Mouse (Mus musculus) gastrocnemius, adult 2 months (tissue): ENCODE measurements at regions not wholly inside any gene's neighbourhood (a gene's known extent, or its start where the extent isn't known, plus 50 kb on each side); places are given as distances from the start of the nearest gene placed in this dataset.
A peak's percentile ranks its signal among the peaks of the same experiment; 100 is the strongest.

Source experiments
- DNase-seq: peaks from one replicate; pipeline ENCODE4 v3.0.0; 2022
- H3K27ac ChIP-seq: fragments of 200-600 bp; 2 replicates; pipeline ENCODE4 v1.8.1; 2022; ENCODE audit warnings: mild to moderate bottlenecking
- H3K4me3 ChIP-seq: fragments of 200-600 bp; 2 replicates; pipeline ENCODE4 v1.8.1; 2022; ENCODE audit warnings: mild to moderate bottlenecking, moderate library complexity
- CTCF ChIP-seq: fragments of 200-600 bp; IDR thresholded peaks from 2 replicates; pipeline ENCODE4 v1.8.1; 2022; ENCODE audit warnings: antibody characterized with exemption, mild to moderate bottlenecking, moderate library complexity
- intact Hi-C: fragments of 180-260 bp; cut with DNase I; formaldehyde crosslinking; loops from one replicate; pipeline ENCODE4 v1.15.1; 2025

GRCm38 (mm10) chr15:27169846-27170245, 274.5 kb upstream of the Fbxl7 start:
- no peak for TF ChIP-seq CTCF
- intact Hi-C loops: no loop called here
- H3K27ac ChIP-seq: no peak overlapping the region

GRCm38 (mm10) chr15:27173506-27173905, 278.1 kb upstream of the Fbxl7 start:
- TF ChIP-seq CTCF: no peak
- intact Hi-C loops: no loop called here
- Histone ChIP-seq H3K4me3 (no peak overlapping the region), H3K27ac (no peak overlapping the region)
- DNase-seq: no peak

More at GRCm38 (mm10) chr15:27169846-27170245, 274.5 kb upstream of the Fbxl7 start:
- no peak overlapping the region for H3K4me3 ChIP-seq
- no peak for DNase-seq

- no peak for TF ChIP-seq CTCF
- no peak overlapping the region for H3K4me3 ChIP-seq
- intact Hi-C loops: no loop called here
- no peak for DNase-seq
- H3K27ac ChIP-seq: no peak overlapping the region
Observed at GRCm38 (mm10) chr15:27178084-27178935, 282.9 kb upstream of the Fbxl7 start.

GRCm38 (mm10) chr15:27189699-27190098, 276.8 kb upstream of the Ank start:
- DNase-seq: peak; percentile 18
- H3K4me3 ChIP-seq: no peak overlapping the region
- TF ChIP-seq CTCF: peak; percentile 86

GRCm38 (mm10) chr15:27201513-27201912, 265.0 kb upstream of the Ank start:
- no peak overlapping the region for H3K4me3 ChIP-seq
- no peak for TF ChIP-seq CTCF
- no peak overlapping the region for H3K27ac ChIP-seq
- DNase-seq: no peak
- intact Hi-C loops: loop anchor here (5.0 kb wide), 1 partner anchor 964 kb away; no protein-coding TSS in a partner anchor

More at GRCm38 (mm10) chr15:27189699-27190098, 276.8 kb upstream of the Ank start:
- H3K27ac ChIP-seq: no peak overlapping the region
- intact Hi-C loops: loop anchor here (1.0 to 2.0 kb wide), 2 partner anchors 569 to 721 kb away; no protein-coding TSS in a partner anchor

GRCm38 (mm10) chr15:27204888-27205287, 261.6 kb upstream of the Ank start:
- no peak overlapping the region for H3K27ac ChIP-seq
- intact Hi-C loops: loop anchor here (5.0 kb wide), 1 partner anchor 968 kb away; no protein-coding TSS in a partner anchor
- TF ChIP-seq CTCF: no peak

GRCm38 (mm10) chr15:27207446-27207845, 259.0 kb upstream of the Ank start:
- Histone ChIP-seq H3K4me3 (no peak overlapping the region), H3K27ac (no peak overlapping the region)
- DNase-seq: no peak
- intact Hi-C loops: no loop called here
- no peak for TF ChIP-seq CTCF

More at GRCm38 (mm10) chr15:27204888-27205287, 261.6 kb upstream of the Ank start:
- DNase-seq: no peak
- H3K4me3 ChIP-seq: no peak overlapping the region

GRCm38 (mm10) chr15:27216387-27216786, 250.1 kb upstream of the Ank start:
- TF ChIP-seq CTCF: no peak
- Histone ChIP-seq H3K27ac (no peak overlapping the region), H3K4me3 (no peak overlapping the region)
- intact Hi-C loops: no loop called here
- DNase-seq: no peak

GRCm38 (mm10) chr15:27219126-27219738, 247.2 kb upstream of the Ank start:
- intact Hi-C loops: no loop called here
- no peak for TF ChIP-seq CTCF
- H3K4me3 ChIP-seq: no peak overlapping the region
- H3K27ac ChIP-seq: no peak overlapping the region
- DNase-seq: no peak

- intact Hi-C loops: no loop called here
- Histone ChIP-seq H3K27ac (no peak overlapping the region), H3K4me3 (no peak overlapping the region)
- no peak for TF ChIP-seq CTCF
- no peak for DNase-seq
Observed at GRCm38 (mm10) chr15:27223610-27224511, 242.6 kb upstream of the Ank start.

- Histone ChIP-seq H3K27ac (no peak overlapping the region), H3K4me3 (no peak overlapping the region)
- intact Hi-C loops: no loop called here
- no peak for TF ChIP-seq CTCF
- no peak for DNase-seq
Observed at GRCm38 (mm10) chr15:27224512-27224850, 242.0 kb upstream of the Ank start.

GRCm38 (mm10) chr15:27232804-27233203, 233.7 kb upstream of the Ank start:
- no peak overlapping the region for H3K27ac ChIP-seq
- intact Hi-C loops: no loop called here
- TF ChIP-seq CTCF: no peak
- H3K4me3 ChIP-seq: no peak overlapping the region
- no peak for DNase-seq
